Comparison of ENCODE assay signal across 22 mouse cellular contexts in the genomic region with DNA sequence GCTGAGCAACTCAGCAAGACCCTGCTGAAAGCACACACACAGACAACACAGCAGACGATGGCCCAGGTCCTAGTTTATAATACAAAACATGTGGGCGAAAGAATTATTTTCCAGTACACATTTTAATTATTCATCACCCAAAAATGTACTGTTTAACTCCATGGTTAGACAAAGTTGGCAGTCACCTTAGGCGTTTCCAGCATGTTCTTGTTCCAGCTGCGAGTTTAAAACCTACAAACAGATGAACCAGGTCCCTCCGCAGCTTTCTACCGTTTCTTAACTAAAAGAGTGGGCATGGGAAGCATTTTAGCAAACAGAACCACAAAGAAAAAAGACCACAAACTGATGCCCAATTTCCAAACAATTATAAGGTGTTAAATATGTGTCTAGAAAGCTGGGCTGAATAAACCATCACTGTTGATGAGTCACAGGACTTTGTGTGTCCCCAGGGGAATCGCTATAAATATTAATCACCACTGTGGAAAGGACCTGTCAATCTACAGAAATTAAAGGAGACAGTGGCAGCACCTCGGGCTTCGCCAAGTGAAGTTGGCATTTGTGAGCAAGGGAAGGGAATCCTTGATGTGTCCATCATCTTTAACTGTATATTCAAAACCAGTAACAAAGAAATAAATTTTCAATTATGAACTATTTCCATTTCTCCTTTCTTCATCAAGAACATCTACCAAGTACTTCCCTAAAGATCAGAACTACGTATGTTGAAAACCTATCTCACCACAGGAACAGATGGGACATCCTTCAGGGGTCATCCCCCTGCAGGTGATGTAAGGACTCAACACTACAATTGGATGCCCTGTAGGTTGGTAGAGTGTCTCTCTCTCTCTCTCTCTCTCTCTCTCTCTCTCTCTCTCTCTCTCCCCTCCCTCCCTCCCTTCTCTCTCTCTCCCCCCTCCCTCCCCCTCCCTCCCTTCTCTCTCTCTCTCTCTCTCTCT. TPM values are rescaled to one million over a fixed set of nuclear protein-coding genes. Genes with fewer than 3 reads are reported as not detected.
A peak's percentile ranks its signal among the peaks of the same experiment; 100 is the strongest.
DNase-seq lines count a peak whose midpoint lies in the region; TF ChIP-seq lines count a peak whose summit lies in the region.
"Had no signal": no experiment of that assay in that cellular context is flagged by ENCODE, and none has a peak within 500 bp of the region (broad histone marks: within the 10 kb centered on the region; RNA-seq: fewer than 3 reads in every experiment).

No protein-coding gene starts in this region.

- peak overlapping the region; percentile 18; the same call in 1 of the 2 replicates for H3K27ac ChIP-seq in layer of hippocampus, adult 2 months
- peak overlapping the region; percentile 84 for H3K27ac ChIP-seq in embryonic fibroblast, embryonic 13.5 days (ENCODE audit: insufficient read depth, low read length)
- H3K27ac ChIP-seq: hindbrain, embryonic 14.5 days; liver, embryonic 14.5 days; midbrain, embryonic 12.5 days; neural tube, embryonic 13.5 days had no signal

- no peak for DNase-seq in layer of hippocampus, adult 2 months (ENCODE audit: low spot score in 2 of 2)
- no peak for DNase-seq in layer of hippocampus, adult 9-11 months
- peak; percentile 91 for DNase-seq in NIH3T3 (ENCODE audit: low read depth)
- DNase-seq in skeletal muscle tissue, adult 2 months (ENCODE audit: low read depth, low spot score): peak; percentile 51
- DNase-seq in neural tube, embryonic 10.5 days (ENCODE audit: extremely low spot score, low spot score): no peak
- no peak for DNase-seq in heart, postnatal 25 days (ENCODE audit: low spot score)
- DNase-seq: adrenal gland, adult 2 months; cerebellum, adult 18-20 months; forebrain, postnatal 0 days; gastrocnemius, postnatal 25 days; kidney, adult 18-20 months; kidney, postnatal 4 days; layer of hippocampus, postnatal 36 days; left cerebral cortex, postnatal 4 days; lung, postnatal 10 days had no signal

- no peak for TF ChIP-seq POLR2A in embryonic fibroblast, embryonic 13.5 days (IDR thresholded peaks at IDR 0.05; ENCODE audit: low read depth, low read length)

- H3K4me3 ChIP-seq in layer of hippocampus, adult 2 months: no peak overlapping the region
- H3K4me3 ChIP-seq in embryonic fibroblast, embryonic 13.5 days (ENCODE audit: insufficient read depth, low read length): no peak overlapping the region
- H3K4me3 ChIP-seq: erythroblast, embryonic 14.5 days; heart, embryonic 12.5 days; midbrain, embryonic 12.5 days; neural tube, embryonic 13.5 days had no signal

- H3K4me1 ChIP-seq in embryonic fibroblast, embryonic 13.5 days (ENCODE audit: control insufficient read depth, insufficient read depth, low read length): peaks cover 32% of the 10 kb centered on the region
- H3K4me1 ChIP-seq: midbrain, embryonic 12.5 days; neural tube, embryonic 13.5 days had no signal

- no peak for TF ChIP-seq CTCF in layer of hippocampus, adult 2 months (conservative IDR thresholded peaks at IDR 0.05)
- no peak for TF ChIP-seq CTCF in embryonic fibroblast, embryonic 13.5 days (IDR thresholded peaks at IDR 0.05; ENCODE audit: borderline replicate concordance, insufficient read depth, low read length)

- intact Hi-C loops in heart, postnatal 25 days (cut with DNase I): no loop called here

RNA-seq across cellular contexts. Expression of a gene that starts 23.1 kb away (rescaled TPM):
- total RNA-seq in layer of hippocampus, adult 2 months (2021): 10 to 100 TPM in 1 of 2 experiments, 1 to 10 TPM in 1; 8.3 to 11.2 TPM
- polyA plus RNA-seq in embryonic fibroblast, embryonic 13.5 days (2011; ENCODE audit: insufficient read length, low read depth, missing spikeins): 32.1 and 41.4 TPM in 2 replicates
- total RNA-seq in heart, postnatal 25 days (2021): 10 to 100 TPM; 51.2 to 58.0 TPM

RNA-seq across cellular contexts. Expression of a gene that starts 54.5 kb away (rescaled TPM):
- total RNA-seq in layer of hippocampus, adult 2 months (2021): 10 to 100 TPM; 17.9 to 21.5 TPM
- polyA plus RNA-seq in embryonic fibroblast, embryonic 13.5 days (2011; ENCODE audit: insufficient read length, low read depth, missing spikeins): 14.4 and 14.6 TPM in 2 replicates
- total RNA-seq in heart, postnatal 25 days (2021): 10 to 100 TPM; 11.2 to 12.0 TPM

Comparison
In these comparisons a context has a peak if more than half of its experiments do, and no peak if none do; other contexts are left out.
1. DNase-seq: peak in NIH3T3 (single experiment) and skeletal muscle tissue, adult 2 months (single experiment); none in layer of hippocampus, adult 2 months (0 of 2), layer of hippocampus, adult 9-11 months (single experiment), neural tube, embryonic 10.5 days (single experiment) and heart, postnatal 25 days (single experiment).
2. RNA of a gene that starts 23.1 kb away (total RNA-seq): 51.2 to 58.0 TPM in heart, postnatal 25 days; 8.3 to 11.2 TPM in layer of hippocampus, adult 2 months; every median in the first group is over 4 times any median in the second.